10 mouse cellular contexts compared by ENCODE assay signal in the genomic region with DNA sequence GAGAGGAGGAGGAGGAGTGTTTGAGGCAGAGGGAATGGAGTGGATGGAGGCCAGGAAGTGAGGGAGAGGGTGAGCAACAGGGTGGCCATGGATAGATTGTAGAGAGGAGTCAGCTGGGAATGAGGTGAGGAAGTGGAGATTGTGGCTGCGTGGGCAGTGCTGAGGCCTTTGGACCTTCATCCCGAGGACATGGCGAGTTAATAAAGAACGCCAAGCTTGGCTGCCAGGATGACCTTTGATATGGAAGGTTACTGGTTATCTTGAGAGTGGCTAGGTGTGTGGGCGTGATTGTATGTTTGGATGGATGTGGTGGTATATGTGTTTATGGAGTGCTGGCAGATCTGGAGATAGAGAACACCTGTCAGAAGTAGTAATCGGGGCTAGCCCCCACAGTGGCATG. TPM values are rescaled to one million over a fixed set of nuclear protein-coding genes. Genes with fewer than 3 reads are reported as not detected.
DNase-seq lines count a peak whose midpoint lies in the region; ATAC-seq and TF ChIP-seq lines count a peak whose summit lies in the region.
"Had no signal": no experiment of that assay in that cellular context is flagged by ENCODE, and none has a peak within 500 bp of the region (broad histone marks: within the 10 kb centered on the region; RNA-seq: fewer than 3 reads in every experiment).

No protein-coding gene starts in this region.

- H3K9me3 ChIP-seq in heart, embryonic 13.5 days, result no peaks in the 10 kb centered on the region
- no peaks in the 10 kb centered on the region for H3K9me3 ChIP-seq in hindbrain, embryonic 12.5 days (replicated peaks)
- H3K9me3 ChIP-seq in kidney, postnatal 0 days (replicated peaks; ENCODE audit: low read length), result no peaks in the 10 kb centered on the region
- no peaks in the 10 kb centered on the region for H3K9me3 ChIP-seq in midbrain, embryonic 16.5 days (replicated peaks; ENCODE audit: control insufficient read depth, low read length, poor library complexity, severe bottlenecking)

- TF ChIP-seq CTCF in kidney, postnatal 0 days (IDR thresholded peaks at IDR 0.05; ENCODE audit: low read depth), result no peak
- TF ChIP-seq CTCF in left cerebral cortex, adult 2 months (IDR thresholded peaks at IDR 0.05), result no peak

- 0 out of 2 replicates have a peak overlapping the region, but pooled peaks have one; percentile 8 for H3K27ac ChIP-seq in heart, embryonic 13.5 days (replicated peaks)
- H3K27ac ChIP-seq in hindbrain, embryonic 12.5 days, result 0 out of 2 replicates have a peak overlapping the region, but pooled peaks have one; percentile 17
- H3K27ac ChIP-seq in kidney, postnatal 0 days, result no peak overlapping the region
- H3K27ac ChIP-seq in midbrain, embryonic 16.5 days (ENCODE audit: low read length), result no peak overlapping the region
- H3K27ac ChIP-seq in left cerebral cortex, adult 2 months, result no peak overlapping the region; the same call in 1 of the 2 replicates
- H3K27ac ChIP-seq: macrophage had no signal

- intact Hi-C loops in left cerebral cortex, adult 2 months (cut with DNase I), result loop anchor here (5.0 to 10.0 kb wide), 4 partner anchors 99 to 567 kb away; a partner anchor contains a TSS

- 47% methylated on average over 6 of the region's 6 CpGs for WGBS in heart, embryonic 13.5 days
- WGBS in hindbrain, embryonic 12.5 days, result 87% methylated on average over 6 of the region's 6 CpGs
- 22% methylated on average over 6 of the region's 6 CpGs for WGBS in kidney, postnatal 0 days
- WGBS in midbrain, embryonic 16.5 days, result 83% methylated on average over 6 of the region's 6 CpGs

- ATAC-seq in heart, embryonic 13.5 days (ENCODE audit: extremely low read depth, insufficient number of reproducible peaks, low FRiP score, low TSS enrichment), result no peak
- no peak for ATAC-seq in hindbrain, embryonic 12.5 days (ENCODE audit: low FRiP score)
- ATAC-seq in kidney, postnatal 0 days (replicated peaks; ENCODE audit: low FRiP score, low read depth), result no peak
- no peak for ATAC-seq in midbrain, embryonic 16.5 days

- H3K9ac ChIP-seq in heart, embryonic 13.5 days, result peak overlapping the region; percentile 47
- peak overlapping the region; percentile 5; the same call in 1 of the 2 replicates for H3K9ac ChIP-seq in hindbrain, embryonic 12.5 days
- H3K9ac ChIP-seq in kidney, postnatal 0 days (ENCODE audit: low read depth, low read length), result no peak overlapping the region
- H3K9ac ChIP-seq in midbrain, embryonic 16.5 days (ENCODE audit: low read depth, low read length), result no peak overlapping the region

- peaks cover 8% of the 10 kb centered on the region; the same call in 1 of the 2 replicates for H3K36me3 ChIP-seq in heart, embryonic 13.5 days
- H3K36me3 ChIP-seq in hindbrain, embryonic 12.5 days, result no peaks in the 10 kb centered on the region
- H3K36me3 ChIP-seq in kidney, postnatal 0 days (ENCODE audit: insufficient read depth, low read length), result no peaks in the 10 kb centered on the region
- no peaks in the 10 kb centered on the region for H3K36me3 ChIP-seq in midbrain, embryonic 16.5 days (ENCODE audit: control insufficient read depth, insufficient read depth, low read length)

- peaks cover 53% of the 10 kb centered on the region for H3K4me1 ChIP-seq in heart, embryonic 13.5 days
- peaks cover 43% of the 10 kb centered on the region for H3K4me1 ChIP-seq in hindbrain, embryonic 12.5 days
- H3K4me1 ChIP-seq in kidney, postnatal 0 days (replicated peaks; ENCODE audit: insufficient read depth, low read length), result peaks cover 19% of the 10 kb centered on the region
- peaks cover 45% of the 10 kb centered on the region for H3K4me1 ChIP-seq in midbrain, embryonic 16.5 days (ENCODE audit: control insufficient read depth, insufficient read depth, low read length)

- no peak for DNase-seq in heart, adult 18-20 months
- no peak for DNase-seq in kidney, postnatal 0 days (ENCODE audit: low spot score)
- DNase-seq in layer of hippocampus, adult 9-10 months (ENCODE audit: low spot score), result no peak
- DNase-seq in left cerebral cortex, adult 2 months (ENCODE audit: extremely low spot score in 1 of 2, low spot score in 2 of 2), result no peak
- DNase-seq in urinary bladder, postnatal 14 days (ENCODE audit: low spot score), result no peak

- no peaks in the 10 kb centered on the region for H3K27me3 ChIP-seq in heart, embryonic 13.5 days (replicated peaks)
- H3K27me3 ChIP-seq in hindbrain, embryonic 12.5 days, result no peaks in the 10 kb centered on the region
- no peaks in the 10 kb centered on the region for H3K27me3 ChIP-seq in kidney, postnatal 0 days (ENCODE audit: insufficient read depth, low read length)
- H3K27me3 ChIP-seq in midbrain, embryonic 16.5 days (ENCODE audit: control insufficient read depth, insufficient read depth, low read depth, low read length), result no peaks in the 10 kb centered on the region
- H3K27me3 ChIP-seq: CH12.LX had no signal

- no peak overlapping the region; the same call in 1 of the 2 replicates for H3K4me3 ChIP-seq in heart, embryonic 13.5 days
- H3K4me3 ChIP-seq in hindbrain, embryonic 12.5 days, result no peak overlapping the region
- H3K4me3 ChIP-seq in kidney, postnatal 0 days (replicated peaks; ENCODE audit: low read depth, low read length), result no peak overlapping the region
- no peak overlapping the region for H3K4me3 ChIP-seq in midbrain, embryonic 16.5 days (ENCODE audit: low read depth, low read length)
- H3K4me3 ChIP-seq in left cerebral cortex, adult 2 months, result no peak overlapping the region

- H3K4me2 ChIP-seq in heart, embryonic 13.5 days, result peak overlapping the region; percentile 92
- H3K4me2 ChIP-seq in hindbrain, embryonic 12.5 days (replicated peaks), result peak overlapping the region; percentile 74
- H3K4me2 ChIP-seq in kidney, postnatal 0 days (ENCODE audit: low read length), result peak overlapping the region; percentile 6; the same call in 1 of the 2 replicates
- H3K4me2 ChIP-seq in midbrain, embryonic 16.5 days (ENCODE audit: low read length), result peak overlapping the region; percentile 83; the same call in 1 of the 2 replicates

RNA-seq across cellular contexts. Expression of a gene that starts 3.4 kb away (rescaled TPM):
- 52.5 and 55.7 TPM in 2 replicates for polyA plus RNA-seq in heart, embryonic 13.5 days (2015; fragmentation: Nextera tagmentation; extraction: Ambion mirVana)
- total RNA-seq in heart, adult 18-20 months (2021), result 100 to 1,000 TPM; 120 to 131 TPM
- 85.6 and 95.1 TPM in 2 replicates for polyA plus RNA-seq in hindbrain, embryonic 12.5 days (2016; fragmentation: Nextera tagmentation; extraction: Ambion mirVana)
- 55.5 and 63.5 TPM in 2 replicates for polyA plus RNA-seq in kidney, postnatal 0 days (2015; fragmentation: Nextera tagmentation; extraction: Ambion mirVana)
- polyA plus RNA-seq in midbrain, embryonic 16.5 days (2015; fragmentation: Nextera tagmentation; extraction: Ambion mirVana), result 48.7 and 51.5 TPM in 2 replicates
- 100 to 1,000 TPM in 1 of 2 experiments, 10 to 100 TPM in 1; 99.7 to 103 TPM for total RNA-seq in left cerebral cortex, adult 2 months (2021)

RNA-seq across cellular contexts. Expression of a gene that starts 38.0 kb away (rescaled TPM):
- polyA plus RNA-seq in heart, embryonic 13.5 days (2015; fragmentation: Nextera tagmentation; extraction: Ambion mirVana), result 4.4 TPM in 2 replicates
- 10 to 100 TPM; 16.0 to 16.8 TPM for total RNA-seq in heart, adult 18-20 months (2021)
- 11.8 and 13.3 TPM in 2 replicates for polyA plus RNA-seq in hindbrain, embryonic 12.5 days (2016; fragmentation: Nextera tagmentation; extraction: Ambion mirVana)
- polyA plus RNA-seq in kidney, postnatal 0 days (2015; fragmentation: Nextera tagmentation; extraction: Ambion mirVana), result 1.3 and 1.7 TPM in 2 replicates
- polyA plus RNA-seq in midbrain, embryonic 16.5 days (2015; fragmentation: Nextera tagmentation; extraction: Ambion mirVana), result 14.3 and 14.7 TPM in 2 replicates
- 10 to 100 TPM; 27.8 to 32.7 TPM for total RNA-seq in left cerebral cortex, adult 2 months (2021)

Comparison
In these comparisons a context has a peak if more than half of its experiments do, and no peak if none do; other contexts are left out.
1. H3K27ac ChIP-seq: peak in heart, embryonic 13.5 days (single experiment) and hindbrain, embryonic 12.5 days (single experiment); none in kidney, postnatal 0 days (single experiment), midbrain, embryonic 16.5 days (single experiment) and left cerebral cortex, adult 2 months (single experiment).
2. H3K4me2 ChIP-seq: peak in every context shown above with its lines; median percentile 92 in heart, embryonic 13.5 days; 83 in midbrain, embryonic 16.5 days; 74 in hindbrain, embryonic 12.5 days; 6 in kidney, postnatal 0 days.
3. H3K9ac ChIP-seq: peak in heart, embryonic 13.5 days (single experiment) and hindbrain, embryonic 12.5 days (single experiment); none in kidney, postnatal 0 days (single experiment) and midbrain, embryonic 16.5 days (single experiment).